8 mouse cellular contexts compared by ENCODE assay signal in genomic region chr17:27642491-27643062, GRCm38 (mm10). TPM values are rescaled to one million over a fixed set of nuclear protein-coding genes. Genes with fewer than 3 reads are reported as not detected.
DNase-seq lines count a peak whose midpoint lies in the region; ATAC-seq lines count a peak whose summit lies in the region.

No protein-coding gene starts in this region.

- H3K9me3 ChIP-seq in neural tube, embryonic 12.5 days: no peaks in the 10 kb centered on the region

- peak; percentile 32 for DNase-seq in ovary, postnatal 14 days (ENCODE audit: low spot score)
- no peak for DNase-seq in ovary, postnatal 10 days (ENCODE audit: low spot score)
- peak; percentile 63 for DNase-seq in embryo, embryonic 11 days
- DNase-seq in left cerebral cortex, adult 8-10 months (ENCODE audit: low spot score in 2 of 2): peak; percentile 67 to 91
- no peak for DNase-seq in urinary bladder, postnatal 36 days (ENCODE audit: low spot score in 2 of 2)
- DNase-seq in urinary bladder, adult 18-20 months (ENCODE audit: low spot score in 2 of 2): no peak

- H3K4me3 ChIP-seq in neural tube, embryonic 12.5 days: peak overlapping the region; percentile 5; the same call in 1 of the 2 replicates

- 3% methylated on average over 12 of the region's 12 CpGs for WGBS in neural tube, embryonic 12.5 days

- H3K27ac ChIP-seq in neural tube, embryonic 12.5 days: peak overlapping the region; percentile 74

- ATAC-seq in hematopoietic stem cell, adult 5-6 weeks (replicated peaks in 1 of 2; ENCODE audit: insufficient read depth in 1 of 2, low FRiP score in 2 of 2, low TSS enrichment in 1 of 2, low read depth in 1 of 2, poor library complexity in 2 of 2, severe bottlenecking in 2 of 2): peak; percentile 80 to 86
- peak; percentile 91 for ATAC-seq in neural tube, embryonic 12.5 days (ENCODE audit: low FRiP score, low read depth)

- H3K9ac ChIP-seq in neural tube, embryonic 12.5 days: no peak overlapping the region

- peak overlapping the region; percentile 42 for H3K4me2 ChIP-seq in neural tube, embryonic 12.5 days (replicated peaks)

- H3K4me1 ChIP-seq in neural tube, embryonic 12.5 days: peaks cover 13% of the 10 kb centered on the region

- 0 out of 2 replicates have a peak, but pooled peaks cover 4% of the 10 kb centered on the region for H3K27me3 ChIP-seq in neural tube, embryonic 12.5 days (replicated peaks)

- no peaks in the 10 kb centered on the region for H3K36me3 ChIP-seq in neural tube, embryonic 12.5 days

RNA-seq across cellular contexts. Expression of gene Rps10, which starts 6.1 kb away (rescaled TPM):
- total RNA-seq in hematopoietic stem cell, adult 5-6 weeks (2017): 2,185 and 3,551 TPM in 2 replicates
- total RNA-seq in left cerebral cortex, adult 8-10 months (2022): 100 to 1,000 TPM; 424 to 529 (median 492) TPM
- 639 and 684 TPM in 2 replicates for polyA plus RNA-seq in neural tube, embryonic 12.5 days (2016; fragmentation: Nextera tagmentation; extraction: Ambion mirVana)

RNA-seq across cellular contexts. Expression of gene RPS10-NUDT3, which starts 7.6 kb away (rescaled TPM):
- total RNA-seq in hematopoietic stem cell, adult 5-6 weeks (2017): not detected in 2 replicates
- total RNA-seq in left cerebral cortex, adult 8-10 months (2022): 1 to 10 TPM in 1 of 4 experiments, not detected in 3; 2.0 TPM
- not detected in 2 replicates for polyA plus RNA-seq in neural tube, embryonic 12.5 days (2016; fragmentation: Nextera tagmentation; extraction: Ambion mirVana)

RNA-seq across cellular contexts. Expression of gene Pacsin1, which starts 12.7 kb away (rescaled TPM):
- 0.25 TPM in 1 of 2 replicates, not detected in the other for total RNA-seq in hematopoietic stem cell, adult 5-6 weeks (2017)
- 100 to 1,000 TPM; 377 to 404 (median 391) TPM for total RNA-seq in left cerebral cortex, adult 8-10 months (2022)
- 11.6 and 13.4 TPM in 2 replicates for polyA plus RNA-seq in neural tube, embryonic 12.5 days (2016; fragmentation: Nextera tagmentation; extraction: Ambion mirVana)

RNA-seq across cellular contexts. Expression of gene Nudt3, which starts 19.3 kb away (rescaled TPM):
- total RNA-seq in hematopoietic stem cell, adult 5-6 weeks (2017): 126 and 211 TPM in 2 replicates
- total RNA-seq in left cerebral cortex, adult 8-10 months (2022): 100 to 1,000 TPM; 583 to 634 (median 585) TPM
- polyA plus RNA-seq in neural tube, embryonic 12.5 days (2016; fragmentation: Nextera tagmentation; extraction: Ambion mirVana): 213 and 227 TPM in 2 replicates

Comparison
In these comparisons a context has a peak if more than half of its experiments do, and no peak if none do; other contexts are left out.
1. DNase-seq: peak in ovary, postnatal 14 days (single experiment), embryo, embryonic 11 days (single experiment) and left cerebral cortex, adult 8-10 months (2 of 2); none in ovary, postnatal 10 days (single experiment), urinary bladder, postnatal 36 days (0 of 2) and urinary bladder, adult 18-20 months (0 of 2).
2. RNA of gene Pacsin1, which starts 12.7 kb away (total RNA-seq): 377 to 404 TPM in left cerebral cortex, adult 8-10 months; 0.25 TPM in hematopoietic stem cell, adult 5-6 weeks; every median in the first group is over 100 times any median in the second.